Mouse (Mus musculus) right cerebral cortex, adult 2 months (tissue): ENCODE measurements around the gene Surf6.

Experiments used
- DNase-seq, 2 experiments: peaks; one replicate each; pipeline ENCODE4 v3.0.0; 2021 to 2022; ENCODE audit warnings: low spot score in 2 of 2

Surf6 gene

DNA sequence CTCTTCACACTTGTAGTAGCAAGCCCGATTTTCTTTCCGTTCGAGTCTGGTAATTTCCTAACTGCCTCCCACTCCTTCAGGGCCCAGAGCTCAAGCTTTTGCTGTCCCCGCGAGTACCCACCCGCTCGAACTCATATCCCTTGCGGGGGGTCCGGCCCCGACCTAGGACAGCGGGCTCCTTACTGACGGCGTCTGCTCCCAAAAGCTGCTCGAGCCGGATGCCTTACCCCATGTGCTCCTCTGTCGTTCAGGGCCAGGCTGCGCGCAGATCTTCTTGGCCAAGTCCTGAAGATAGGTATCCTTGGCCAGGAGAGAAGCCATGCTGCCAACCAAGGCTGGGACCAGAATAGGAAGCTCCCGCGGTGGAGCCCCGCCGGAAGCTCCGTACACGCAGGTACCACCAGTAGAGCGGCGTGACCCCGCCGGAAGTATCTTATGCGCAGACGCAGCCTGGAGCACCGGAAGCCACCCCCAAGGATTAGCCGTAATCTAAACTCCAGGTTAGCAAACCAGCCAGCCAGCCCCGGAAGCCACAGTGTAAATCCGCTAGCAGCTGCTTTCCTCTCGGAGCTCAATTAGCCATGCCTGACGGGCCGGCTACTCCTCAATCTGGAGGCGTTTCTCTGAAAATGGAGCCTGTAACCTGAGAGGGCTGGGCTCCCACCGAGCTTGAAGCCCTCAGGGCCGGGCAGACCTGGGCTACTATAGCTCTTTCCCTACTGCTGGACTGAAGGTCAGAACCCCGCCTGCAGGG, at the start of gene Surf6:
Gene Surf6 (minus strand): TSS at position 413 of the 754 bp plus-strand sequence.
- DNase-seq, result peak; percentile 97 to 98

DNA sequence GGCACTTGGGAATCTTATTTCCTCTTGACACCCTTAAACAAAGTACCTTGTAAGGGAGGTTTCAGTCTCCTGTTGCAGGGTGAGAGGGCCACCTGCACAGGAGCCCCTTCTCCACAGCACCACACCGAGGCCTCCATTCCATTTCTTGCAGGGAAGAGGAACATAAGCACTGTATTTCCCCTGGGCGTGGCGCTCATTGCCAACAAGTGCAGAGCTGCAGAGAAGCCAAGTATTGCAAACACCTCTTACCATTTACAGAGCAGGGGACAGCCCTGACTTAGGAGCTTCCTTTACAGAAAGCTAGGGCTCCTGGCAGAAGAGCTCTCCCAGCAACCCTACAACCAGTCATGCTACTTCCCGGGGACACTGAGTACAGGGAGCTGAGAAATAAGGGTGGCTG, 49.5 kb upstream of the Surf6 start:
- no peak for DNase-seq

DNA sequence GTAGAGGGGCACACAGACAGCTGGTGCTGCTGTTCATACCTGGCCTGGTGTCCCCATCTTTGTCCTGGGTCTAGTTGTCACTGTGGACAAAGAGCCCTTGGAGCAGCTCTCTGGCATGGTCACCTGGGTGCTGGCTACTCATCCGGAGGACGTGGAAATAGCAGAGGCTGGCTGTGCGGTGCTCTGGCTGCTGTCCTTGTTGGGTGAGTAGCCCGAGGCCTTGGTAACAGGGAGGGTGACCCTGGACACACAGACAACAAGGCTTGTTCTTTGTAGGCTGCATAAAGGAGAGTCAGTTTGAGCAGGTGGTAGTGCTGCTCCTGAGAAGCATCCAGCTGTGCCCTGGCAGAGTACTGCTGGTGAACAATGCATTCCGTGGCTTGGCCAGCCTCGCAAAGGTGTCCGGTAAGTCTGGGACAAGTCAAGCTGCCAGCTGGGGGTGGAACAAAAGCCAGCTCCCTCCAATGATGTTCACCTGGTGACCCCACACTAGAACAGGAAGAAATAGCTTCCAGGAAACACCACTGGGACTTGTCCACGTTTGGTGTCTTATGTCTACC, 48.7 kb upstream of the Surf6 start:
- no peak for DNase-seq

DNA sequence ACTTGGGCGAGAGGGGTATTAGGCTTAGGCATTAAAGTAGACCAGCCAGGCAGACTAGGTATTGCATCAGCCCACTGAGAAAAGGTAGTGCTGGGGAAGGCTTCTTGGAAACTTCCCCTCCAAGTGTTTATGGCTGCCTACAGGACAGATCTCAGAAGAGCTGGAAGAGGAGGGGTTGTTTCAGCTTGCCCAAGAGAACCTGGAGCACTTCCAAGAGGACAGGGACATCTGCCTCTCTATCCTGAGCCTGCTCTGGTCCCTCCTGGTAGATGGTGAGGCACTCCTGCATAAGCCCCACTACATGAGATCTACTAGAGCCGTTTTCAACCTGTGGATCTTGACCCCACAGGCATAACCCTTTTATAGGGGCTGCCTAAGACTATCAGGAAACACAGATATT, 47.7 kb upstream of the Surf6 start:
- DNase-seq, result no peak

DNA sequence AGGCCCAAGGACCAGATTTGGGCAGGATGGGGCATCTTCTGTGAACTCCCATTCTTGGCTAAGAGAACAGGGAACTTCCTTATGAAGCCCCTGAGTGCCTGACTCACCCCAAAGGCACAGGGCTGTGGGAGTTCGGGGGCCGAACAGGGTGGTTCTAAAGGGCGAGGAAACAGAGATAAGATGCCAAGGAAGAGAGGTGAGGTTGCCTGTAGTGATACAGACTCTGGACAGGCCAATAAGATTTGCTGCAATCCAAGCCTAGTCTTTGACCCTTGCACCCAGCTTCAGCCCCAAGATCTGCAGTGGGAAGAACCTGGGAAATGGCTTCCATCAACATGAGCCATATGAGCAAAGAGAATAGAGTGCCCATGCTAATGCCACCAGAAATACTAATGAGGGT, 40.6 kb upstream of the Surf6 start:
- DNase-seq, result no peak

DNA sequence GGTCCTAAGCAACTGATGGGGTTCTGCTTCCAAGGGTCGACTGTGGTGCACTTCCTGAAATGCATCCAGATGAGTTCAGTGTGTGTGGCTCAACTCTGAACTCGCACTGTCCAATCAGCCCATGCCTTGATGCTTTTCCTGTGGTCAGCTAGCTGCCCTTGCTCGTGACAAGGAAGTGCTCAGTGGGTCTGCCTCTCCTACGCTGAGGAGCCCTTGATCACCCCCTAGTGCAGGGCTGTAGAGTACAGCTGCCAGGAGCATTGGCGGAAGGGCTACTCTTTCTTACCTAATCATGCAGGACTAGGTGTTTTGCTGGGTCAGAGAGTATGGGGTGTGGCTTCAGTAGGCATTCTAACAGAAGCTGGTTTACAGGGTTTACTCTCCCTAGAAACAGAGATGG, 38.9 kb upstream of the Surf6 start:
- no peak for DNase-seq

DNA sequence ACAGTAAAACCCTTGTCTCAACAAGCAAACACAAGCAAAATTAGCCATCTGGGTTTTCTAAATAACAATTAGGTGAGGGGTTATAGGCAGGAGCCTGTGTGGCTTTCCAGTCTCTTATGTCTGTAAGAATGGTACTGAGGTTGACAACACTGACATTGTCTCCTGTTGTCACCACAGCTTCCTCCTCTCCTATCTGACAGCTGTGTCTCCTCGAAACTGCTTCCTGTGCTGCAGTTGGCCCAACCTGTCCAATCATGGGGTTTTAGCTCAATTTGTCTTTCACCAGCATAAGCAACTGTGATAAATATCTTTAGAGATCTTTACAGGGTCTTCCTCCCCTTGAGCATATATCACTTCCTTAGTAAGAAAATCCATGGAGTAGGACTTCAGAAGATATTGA, 33.7 kb upstream of the Surf6 start:
- no peak for DNase-seq

DNA sequence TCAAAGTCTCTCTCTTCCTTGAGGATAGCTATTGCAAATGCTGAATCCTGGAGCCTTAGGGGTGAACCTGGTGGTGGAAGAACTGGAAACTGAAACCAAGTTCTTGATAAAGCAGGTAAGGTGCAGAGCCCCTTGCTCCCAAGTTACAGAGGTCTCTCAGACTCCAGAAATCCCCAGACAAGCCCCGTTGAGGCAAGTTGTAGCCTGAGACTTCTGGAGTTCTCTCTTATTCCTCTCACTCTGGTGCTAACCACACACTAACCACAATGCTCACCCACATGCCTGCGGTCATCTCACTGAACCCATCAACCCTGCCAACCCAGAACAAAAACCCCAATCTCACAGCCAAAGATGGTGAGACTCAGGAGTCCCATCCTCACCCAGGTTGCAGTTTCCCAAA, 32.6 kb upstream of the Surf6 start:
- no peak for DNase-seq

DNA sequence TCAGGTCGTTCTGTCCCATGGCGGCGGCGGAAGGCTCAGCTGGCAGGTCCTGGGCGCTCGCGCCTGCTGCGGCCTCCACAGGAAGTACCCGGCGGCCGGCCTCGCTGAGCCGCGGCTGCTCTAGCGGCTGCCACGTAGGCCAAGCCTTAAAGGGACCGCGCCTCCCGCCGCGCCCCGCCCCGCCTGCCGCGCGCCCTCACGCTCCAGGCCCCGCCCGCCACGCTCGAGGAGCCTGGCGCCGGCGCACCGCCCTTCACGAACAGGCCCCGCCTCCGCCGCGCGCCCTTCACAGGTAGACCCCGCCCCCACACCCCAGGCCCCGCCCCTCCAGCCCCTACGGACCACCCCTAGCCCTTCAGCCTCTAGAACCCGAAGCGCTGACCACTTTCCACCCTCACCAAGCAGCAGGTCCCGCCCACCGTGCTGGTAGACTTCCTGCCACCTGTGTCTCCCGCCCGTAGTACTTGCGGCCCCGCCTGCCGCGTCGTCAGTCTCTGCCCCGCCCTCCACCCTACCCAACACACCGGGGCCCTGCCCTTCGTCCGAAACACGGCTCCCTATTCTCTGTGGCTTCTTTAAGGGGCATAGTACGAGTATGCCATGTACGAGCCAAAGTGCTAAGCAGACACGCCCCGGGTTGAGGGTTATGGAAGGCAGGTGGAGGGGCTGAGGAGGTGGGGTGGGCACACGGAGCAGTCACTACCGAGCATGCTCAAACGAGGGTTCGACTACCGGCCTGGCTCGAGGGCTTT, 30.8 kb upstream of the Surf6 start, which contains the start of the genes Surf4 and Stkld1:
Gene Surf4 (minus strand): TSS at position 625 of the 752 bp plus-strand sequence.
Gene Stkld1 (plus strand): TSS at position 744 of the 752 bp plus-strand sequence.
- peak; percentile 85 to 92 for DNase-seq

DNA sequence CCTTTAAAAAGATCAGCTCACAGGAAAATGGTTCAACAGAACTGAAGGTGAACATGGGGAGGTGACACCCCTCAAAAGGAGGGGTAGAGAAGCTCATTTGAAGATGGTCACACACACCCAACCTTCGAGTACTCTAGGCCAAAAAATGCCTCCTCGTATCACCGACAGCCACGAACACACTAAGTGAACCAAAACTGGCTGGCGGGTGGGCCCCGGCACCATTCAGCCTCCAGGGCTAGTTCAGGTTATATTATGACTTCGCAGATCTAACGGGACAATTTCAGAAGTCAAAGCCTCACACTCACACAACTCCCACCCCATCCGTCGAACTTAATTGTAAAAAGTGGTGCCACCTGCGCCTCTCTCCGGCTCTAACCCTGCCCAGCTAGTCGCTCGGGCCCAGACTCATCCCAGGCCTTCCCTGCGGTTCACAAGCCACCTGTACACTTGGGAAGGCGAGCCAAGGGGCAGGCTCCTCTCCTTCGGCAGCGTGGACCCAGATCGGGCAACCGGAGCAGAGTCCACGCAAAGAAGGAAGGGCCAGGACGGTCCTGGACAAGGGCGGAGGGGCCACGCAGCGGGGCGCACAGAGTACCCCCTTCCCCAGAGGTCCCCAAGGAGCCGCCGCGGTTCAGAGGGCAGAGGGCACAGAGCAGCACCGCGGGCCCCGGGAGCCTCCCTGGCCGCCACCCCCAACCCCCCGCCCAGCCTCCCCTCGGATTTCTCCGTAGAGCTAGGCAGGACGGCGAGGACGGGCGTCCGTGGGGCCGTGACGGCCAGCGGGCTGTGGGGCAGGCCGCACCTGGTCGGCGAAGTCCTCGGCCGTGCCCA, 30.0 kb upstream of the Surf6 start:
- no peak for DNase-seq

DNA sequence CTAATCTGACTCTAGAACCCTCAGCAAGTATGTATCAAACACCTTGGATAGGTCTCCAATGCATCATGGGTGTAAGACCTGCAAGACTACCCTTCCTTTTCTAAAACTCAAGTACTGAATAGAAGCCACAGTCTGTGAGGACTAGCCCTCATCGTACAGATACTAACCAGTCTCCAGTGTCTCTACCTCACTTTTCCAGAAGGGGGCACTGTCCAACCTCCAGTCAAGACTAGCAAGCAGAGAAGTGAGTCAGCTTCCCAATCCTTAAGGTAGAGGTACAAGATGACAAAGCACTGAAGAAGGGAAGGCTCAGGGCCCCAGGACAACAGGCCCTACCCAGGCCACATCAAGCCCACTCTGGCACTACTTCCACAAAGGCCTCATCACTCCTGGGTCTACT, 27.7 kb upstream of the Surf6 start:
- peak; percentile 79 to 82 for DNase-seq

DNA sequence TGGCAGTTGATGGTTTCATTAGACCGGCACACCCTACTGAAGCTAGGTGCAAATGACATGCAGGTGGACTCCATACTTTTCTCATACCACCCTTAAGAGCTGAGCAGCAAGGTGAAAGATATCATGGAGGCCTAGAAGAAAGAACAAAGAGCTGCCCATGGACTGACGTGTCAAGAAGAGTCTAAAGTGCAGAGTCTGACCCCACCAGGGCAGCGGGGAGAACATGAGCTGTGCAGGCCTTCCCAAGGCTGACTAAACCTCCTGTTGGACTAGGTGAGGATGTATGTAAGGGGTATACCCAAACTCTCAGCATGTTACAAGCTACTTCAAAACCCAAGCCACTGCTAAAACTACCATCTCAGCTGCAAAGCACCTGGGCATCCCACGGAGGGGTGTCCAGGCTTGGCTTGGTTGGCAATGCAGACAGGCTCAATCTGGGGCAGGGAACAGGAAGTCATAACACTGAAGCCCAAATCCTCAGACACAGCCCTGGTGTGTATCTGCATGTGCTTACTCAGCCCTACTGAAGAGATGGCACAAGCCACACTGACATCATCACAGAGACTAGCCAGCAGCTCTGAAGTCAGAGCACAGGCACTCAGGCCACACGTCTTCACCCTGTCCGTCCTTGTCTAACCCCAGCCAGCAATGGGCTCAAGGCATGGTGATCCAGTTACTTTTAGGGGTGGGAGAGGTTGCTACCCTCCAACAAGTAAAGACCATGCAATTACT, 25.2 kb upstream of the Surf6 start:
- no peak for DNase-seq

DNA sequence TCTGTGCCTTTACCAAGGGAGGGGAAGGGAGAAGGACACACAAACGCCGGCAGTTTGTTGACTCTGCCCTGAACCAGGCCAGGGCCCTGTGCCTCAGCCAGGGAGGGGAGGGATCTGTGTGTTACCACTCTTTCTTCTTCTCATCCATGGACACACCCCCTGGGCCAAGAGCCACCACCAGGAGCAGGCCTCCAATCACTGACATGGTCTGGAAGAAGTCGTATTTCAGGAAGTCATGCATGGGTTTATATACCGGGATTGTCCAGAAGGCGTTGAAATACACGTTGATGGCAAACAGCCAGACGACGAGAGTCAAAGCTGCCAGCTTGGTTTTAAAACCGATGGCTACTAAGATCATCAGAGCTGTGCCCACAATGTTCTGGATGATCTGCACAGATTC, 19.1 kb upstream of the Surf6 start:
- DNase-seq, result no peak

DNA sequence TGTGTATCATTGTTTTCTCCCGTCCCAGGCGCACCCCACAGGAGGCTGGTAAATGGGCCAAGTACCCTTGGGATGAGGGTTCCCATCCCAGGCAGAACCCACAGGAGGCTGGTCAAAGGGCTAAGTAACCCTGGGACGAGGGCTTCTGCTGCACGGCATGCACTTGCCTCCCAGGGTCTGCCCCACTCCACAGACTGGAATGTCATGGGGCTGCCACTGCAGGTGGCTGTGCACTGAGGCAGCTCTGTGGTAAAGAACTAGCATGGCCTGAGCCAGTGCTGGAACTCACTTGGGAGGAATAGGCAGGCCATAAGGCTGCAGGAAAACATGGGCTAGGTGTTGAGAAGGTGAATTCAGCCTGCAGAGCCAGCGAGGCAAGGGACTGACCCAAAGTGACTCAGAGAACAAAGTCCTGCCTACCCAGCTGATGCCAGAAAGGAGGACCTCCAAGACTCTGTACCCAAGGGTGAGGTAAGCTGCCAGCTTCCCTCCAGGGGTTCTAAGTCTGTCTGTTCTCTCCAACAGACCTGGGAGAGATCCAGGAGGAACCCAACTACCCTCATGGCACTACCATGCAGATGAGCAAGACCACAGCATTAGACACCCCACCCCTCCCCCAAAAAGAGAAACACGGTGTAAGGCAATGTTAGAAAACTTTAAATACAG, 17.6 kb upstream of the Surf6 start:
- DNase-seq, result no peak

DNA sequence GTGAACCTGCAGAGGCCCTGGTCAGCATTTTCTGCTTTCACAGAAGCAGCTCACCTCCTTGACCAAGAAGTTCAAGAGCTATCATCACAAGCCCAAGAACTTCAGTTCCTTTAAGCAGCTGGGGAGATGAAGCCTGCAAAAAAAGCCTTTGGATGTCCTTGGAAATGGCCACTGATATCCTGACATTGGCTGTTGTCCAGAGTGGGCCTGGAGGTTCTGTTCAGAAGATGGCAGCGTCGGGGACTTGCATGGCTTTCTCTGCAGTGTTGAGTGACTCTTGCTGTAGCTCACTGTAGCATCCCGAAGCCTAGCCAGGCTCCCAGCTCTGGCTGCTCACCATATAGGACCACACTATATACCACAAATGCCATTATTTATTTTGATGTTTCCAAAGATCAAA, 17.0 kb upstream of the Surf6 start:
- no peak for DNase-seq

DNA sequence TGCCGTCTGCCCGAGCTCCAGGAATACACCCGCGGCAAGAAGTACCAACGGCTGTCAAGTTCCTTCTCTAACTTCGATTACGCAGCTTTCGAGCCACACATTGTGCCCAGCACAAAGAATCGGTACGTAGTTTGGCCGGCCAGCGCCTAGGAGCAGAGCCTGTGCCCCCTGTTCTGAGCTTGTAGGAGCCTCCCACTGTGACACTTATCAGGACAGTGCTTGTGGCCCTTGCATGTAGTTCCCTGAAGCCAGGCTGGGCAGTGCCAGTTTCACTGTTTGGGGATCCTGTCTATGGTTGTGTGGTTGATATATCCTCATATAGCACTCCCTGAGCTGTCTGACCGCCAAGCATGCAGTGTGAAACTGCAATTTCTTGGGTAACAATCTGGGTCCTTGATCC, 14.1 kb upstream of the Surf6 start:
- no peak for DNase-seq

DNA sequence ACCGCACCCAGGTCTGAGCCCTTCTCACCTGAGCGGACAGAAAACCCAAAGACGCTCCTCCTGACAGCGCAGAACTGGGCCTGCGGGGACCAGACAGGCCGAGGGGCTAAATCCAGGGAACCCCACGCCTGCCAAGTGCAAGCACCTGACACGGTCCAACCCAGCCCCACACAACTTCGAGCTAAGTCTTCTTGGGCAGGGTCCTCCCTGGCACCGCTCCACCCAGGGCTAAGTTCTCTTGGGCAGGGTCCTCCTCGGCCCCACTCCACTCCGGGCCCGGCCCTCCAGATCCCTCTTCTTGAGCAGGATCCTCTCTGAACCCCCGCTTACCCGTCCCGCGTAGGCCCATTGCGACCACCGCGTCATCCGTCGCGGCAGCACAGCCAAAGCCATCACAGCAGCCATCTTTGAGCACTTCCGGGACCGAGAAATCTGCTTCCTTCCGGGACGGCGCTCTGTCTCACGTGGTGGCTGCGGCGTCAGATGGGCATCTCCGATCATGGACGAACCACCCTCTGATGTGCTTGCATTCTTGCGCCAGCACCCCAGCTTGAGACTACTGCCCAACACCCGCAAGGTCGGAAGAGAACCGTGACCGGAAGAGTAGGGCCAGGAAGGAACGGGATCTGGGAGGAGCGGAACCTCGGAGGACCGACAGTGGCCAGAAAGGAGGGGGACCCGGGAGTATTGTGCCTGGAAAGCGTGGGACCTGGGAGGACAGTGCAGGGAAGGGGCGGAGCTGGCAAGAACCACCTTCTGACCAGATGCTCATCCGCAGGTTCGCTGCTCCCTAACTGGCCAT, 13.4 kb upstream of the Surf6 start, which contains the start of the genes Surf2 and Surf1:
Gene Surf2 (plus strand): TSS at position 441 of the 802 bp plus-strand sequence.
Gene Surf1 (minus strand): TSS at position 604 of the 802 bp plus-strand sequence.
- DNase-seq, result peak; percentile 88 to 89

DNA sequence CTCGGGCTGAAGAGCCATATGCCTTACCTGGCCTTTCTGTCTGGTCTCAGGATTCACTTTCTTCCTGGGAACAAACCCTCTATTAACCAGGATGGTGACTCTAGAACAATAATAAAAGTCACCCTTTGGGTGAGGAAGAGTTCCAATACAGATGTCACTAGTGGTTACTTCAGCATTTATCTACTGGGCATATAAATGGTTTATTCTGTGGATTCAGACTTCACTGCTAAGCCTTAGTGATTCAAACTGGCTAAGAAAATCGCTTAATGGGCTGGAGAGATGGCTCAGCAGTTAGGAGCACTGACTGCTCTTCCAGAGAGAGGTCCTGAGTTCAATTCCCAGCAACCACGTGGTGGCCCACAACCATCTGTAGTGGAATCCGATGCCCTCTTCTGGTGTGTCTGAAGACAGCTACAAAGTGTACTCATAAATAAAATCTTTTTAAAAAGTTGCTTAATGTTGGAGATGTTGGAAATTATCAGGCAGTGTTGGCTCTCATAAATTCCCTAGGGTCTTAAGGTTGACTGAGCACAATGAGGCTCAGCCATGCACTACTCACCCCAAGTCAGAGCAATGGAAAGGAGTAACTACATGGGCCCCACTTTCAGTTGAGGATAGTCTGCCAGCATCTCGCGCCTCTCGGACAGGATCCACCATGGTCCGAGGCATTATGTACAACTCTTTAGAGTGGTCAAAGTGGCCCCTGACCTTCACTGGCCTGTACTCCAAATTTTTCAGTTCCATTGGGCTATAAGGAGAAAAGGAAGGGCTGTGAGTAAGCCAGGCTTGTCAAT, 11.7 kb upstream of the Surf6 start:
- no peak for DNase-seq
